Mouse (Mus musculus): ENCODE data around the gene Stk10. TPM values are rescaled to one million over a fixed set of nuclear protein-coding genes. Genes with fewer than 3 reads are reported as not detected.
"Not testable (repeated sequence)": the region's sequence is repeated elsewhere in the genome, so short reads cannot be mapped to it uniquely, and the experiment has no call there.

The Stk10 gene
- polyA plus RNA-seq, 1 experiment from 2014 or later, result 3.5 TPM

DNA sequence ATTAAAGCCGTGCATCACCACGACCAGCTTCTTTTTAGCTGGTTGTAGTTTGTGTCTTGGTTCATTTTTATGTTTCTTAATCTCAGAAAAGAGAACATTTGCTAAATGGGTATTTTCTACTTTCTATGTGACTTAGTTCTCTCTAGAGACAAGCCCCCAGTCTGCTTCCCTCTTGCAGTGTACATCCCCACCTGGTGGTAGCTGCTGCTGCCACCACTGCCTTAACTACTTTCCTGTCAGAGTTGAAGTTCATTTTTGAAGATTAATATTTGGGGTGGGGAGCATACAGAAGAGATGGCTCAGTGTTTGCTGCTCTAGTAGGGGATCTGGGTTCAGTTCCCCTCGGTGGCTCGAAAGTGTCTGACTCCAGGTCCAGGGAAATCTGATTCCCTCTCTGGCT lies 33.2 kb upstream of the Stk10 start:
- no peaks in the 10 kb centered on the region for H3K27me3 ChIP-seq
- no peaks in the 10 kb centered on the region for H3K9me3 ChIP-seq (replicated peaks)
- no peak overlapping the region for H3K4me3 ChIP-seq (replicated peaks)
- H3K36me3 ChIP-seq, result peaks cover 5% of the 10 kb centered on the region; the same call in 1 of the 2 replicates
- H3K4me1 ChIP-seq, result peaks cover 9% of the 10 kb centered on the region; the same call in 1 of the 2 replicates
- no peak overlapping the region for H3K27ac ChIP-seq (replicated peaks)
- H3K9ac ChIP-seq, result no peak overlapping the region
- H3K4me2 ChIP-seq (replicated peaks), result no peak overlapping the region
- 87% methylated on average over 4 of the region's 4 CpGs for WGBS
- no peak for ATAC-seq (ENCODE audit: insufficient number of reproducible peaks, low FRiP score, low TSS enrichment, low read depth)

DNA sequence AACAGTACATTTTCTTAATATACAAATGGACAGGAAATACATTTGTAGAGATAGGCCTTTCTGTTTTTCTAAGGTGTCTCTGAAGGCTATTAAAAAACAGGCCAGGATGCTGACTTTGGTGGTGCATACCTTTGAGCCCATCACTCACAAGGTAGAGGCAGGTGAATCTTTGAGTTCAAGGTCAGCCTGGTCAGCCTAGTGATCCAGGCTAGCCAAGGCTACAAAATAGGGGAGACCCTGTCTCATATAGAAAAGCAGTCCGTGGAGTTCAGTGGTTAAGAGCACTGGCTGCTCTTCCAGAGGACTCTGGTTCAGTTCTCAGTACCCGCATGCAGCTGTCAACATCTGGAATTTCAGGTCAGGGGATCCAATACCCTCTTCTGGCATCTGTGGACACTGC lies 29.4 kb upstream of the Stk10 start:
- Histone ChIP-seq H3K27ac (replicated peaks) (no peak overlapping the region), H3K27me3 (no peaks in the 10 kb centered on the region), H3K4me3 (replicated peaks) (no peak overlapping the region), H3K9me3 (replicated peaks) (no peaks in the 10 kb centered on the region), H3K4me1 (no peaks in the 10 kb centered on the region), H3K9ac (no peak overlapping the region), H3K4me2 (replicated peaks) (no peak overlapping the region), H3K36me3 (peaks cover 5% of the 10 kb centered on the region; the same call in 1 of the 2 replicates)
- WGBS, result 94% methylated on average over 2 of the region's 2 CpGs
- no peak for ATAC-seq (ENCODE audit: insufficient number of reproducible peaks, low FRiP score, low TSS enrichment, low read depth)

DNA sequence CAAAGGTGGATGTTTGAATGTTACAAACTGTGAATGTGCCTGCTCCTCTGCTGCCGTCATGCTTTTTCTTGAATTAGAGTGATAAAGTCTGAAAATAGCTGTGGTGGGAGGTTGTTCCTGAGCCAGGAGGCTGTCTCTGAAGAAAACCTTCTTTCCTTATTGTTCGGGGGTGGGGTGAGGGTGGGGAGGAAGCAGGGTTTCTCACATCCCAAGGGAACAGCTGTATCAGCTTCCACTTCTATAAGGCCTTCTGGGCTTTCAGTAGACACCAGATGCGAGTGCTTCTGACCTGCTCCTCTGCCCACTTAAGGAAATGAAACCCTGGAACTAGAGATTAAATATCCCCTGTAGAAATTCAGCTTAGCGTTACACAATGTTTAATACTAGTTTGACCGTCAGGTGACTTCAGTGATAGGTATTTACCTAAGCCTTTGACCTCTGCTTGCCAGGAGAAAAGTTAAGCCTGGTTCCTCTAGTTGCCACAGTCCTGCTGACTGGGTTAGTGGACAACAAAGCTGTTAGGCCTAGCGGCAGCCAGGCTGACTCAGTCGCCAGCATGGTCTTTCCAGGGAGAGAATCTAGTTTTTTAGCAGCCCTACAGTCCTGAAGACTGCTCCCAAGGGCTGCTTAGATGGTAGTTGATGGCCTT lies 27.9 kb upstream of the Stk10 start:
- Histone ChIP-seq H3K36me3 (no peaks in the 10 kb centered on the region; the same call in 1 of the 2 replicates), H3K9me3 (replicated peaks) (no peaks in the 10 kb centered on the region), H3K27ac (replicated peaks) (no peak overlapping the region), H3K9ac (no peak overlapping the region), H3K4me3 (replicated peaks) (no peak overlapping the region), H3K4me2 (replicated peaks) (no peak overlapping the region), H3K4me1 (no peaks in the 10 kb centered on the region), H3K27me3 (no peaks in the 10 kb centered on the region)
- 68% methylated on average over 7 of the region's 7 CpGs for whole genome bisulfite sequencing
- no peak for ATAC-seq (ENCODE audit: insufficient number of reproducible peaks, low FRiP score, low TSS enrichment, low read depth)

DNA sequence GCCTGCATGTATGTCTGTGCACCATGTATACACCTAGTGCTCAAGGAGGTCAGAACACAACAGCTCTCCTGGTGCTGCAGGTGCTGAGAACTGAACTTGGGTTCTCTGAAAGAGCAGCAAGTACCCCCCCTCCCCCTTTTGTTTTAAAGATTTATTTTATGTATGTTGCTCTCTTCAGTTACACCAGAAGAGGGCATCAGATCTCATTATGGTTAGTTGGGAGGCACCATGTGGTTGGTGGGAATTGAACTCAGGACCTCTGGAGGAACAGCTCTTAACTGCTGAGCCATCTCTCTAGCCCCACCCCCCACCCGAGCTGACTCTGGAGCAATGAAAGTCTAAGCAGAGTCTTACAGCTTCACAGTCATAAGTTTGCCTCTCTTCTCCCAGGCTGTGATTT lies 22.2 kb upstream of the Stk10 start:
- Histone ChIP-seq H3K9ac (no peak overlapping the region), H3K4me2 (replicated peaks) (no peak overlapping the region), H3K36me3 (0 out of 2 replicates have a peak, but pooled peaks cover 2% of the 10 kb centered on the region), H3K4me3 (replicated peaks) (no peak overlapping the region), H3K4me1 (no peaks in the 10 kb centered on the region), H3K27me3 (no peaks in the 10 kb centered on the region), H3K9me3 (replicated peaks) (no peaks in the 10 kb centered on the region), H3K27ac (replicated peaks) (no peak overlapping the region)
- no peak for ATAC-seq (ENCODE audit: insufficient number of reproducible peaks, low FRiP score, low TSS enrichment, low read depth)
- 79% methylated on average over 1 of the region's 1 CpGs for WGBS

DNA sequence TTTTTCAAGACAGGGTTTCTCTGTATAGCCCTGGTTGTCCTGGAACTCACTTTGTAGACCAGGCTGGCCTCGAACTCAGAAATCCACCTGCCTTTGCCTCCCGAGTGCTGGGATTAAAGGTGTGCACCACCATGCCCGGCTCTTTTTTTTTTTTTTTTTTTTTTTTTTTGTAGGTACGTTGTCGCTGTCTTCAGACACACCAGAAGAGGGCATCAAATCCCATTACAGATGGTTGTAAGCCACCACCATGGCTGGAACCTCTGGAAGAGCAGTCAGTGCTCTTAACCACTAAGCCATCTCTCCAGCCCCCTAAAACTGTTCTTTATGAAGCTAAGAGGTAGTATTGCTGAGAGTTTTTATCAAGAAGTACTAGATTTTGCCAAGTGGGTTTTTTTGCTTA lies 18.3 kb upstream of the Stk10 start:
- WGBS, result 91% methylated on average over 4 of the region's 5 CpGs
- not testable (repeated sequence) for H3K27me3 ChIP-seq
- H3K36me3 ChIP-seq, result peaks cover 17% of the 10 kb centered on the region

DNA sequence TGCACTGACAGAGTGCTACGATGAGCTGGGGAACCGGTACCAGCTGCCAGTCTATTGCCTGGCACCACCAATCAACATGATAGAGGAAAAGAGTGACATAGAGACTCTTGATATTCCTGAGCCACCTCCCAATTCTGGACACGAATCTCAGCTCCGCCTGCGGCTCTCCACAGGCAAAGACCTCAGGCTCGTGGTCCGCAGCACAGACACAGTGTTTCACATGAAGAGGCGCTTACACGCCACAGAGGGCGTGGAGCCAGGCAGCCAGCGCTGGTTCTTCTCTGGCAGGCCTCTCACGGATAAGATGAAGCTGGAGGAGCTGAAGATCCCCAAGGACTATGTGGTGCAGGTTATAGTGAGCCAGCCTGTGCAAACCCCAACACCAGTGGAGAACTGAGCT lies 17.0 kb upstream of the Stk10 start:
- WGBS, result 90% methylated on average over 12 of the region's 12 CpGs
- Histone ChIP-seq H3K9me3 (replicated peaks) (no peaks in the 10 kb centered on the region), H3K4me3 (replicated peaks) (no peak overlapping the region), H3K9ac (no peak overlapping the region), H3K4me2 (replicated peaks) (no peak overlapping the region), H3K27me3 (no peaks in the 10 kb centered on the region), H3K4me1 (no peaks in the 10 kb centered on the region), H3K27ac (replicated peaks) (no peak overlapping the region), H3K36me3 (peaks cover 24% of the 10 kb centered on the region)
- ATAC-seq (ENCODE audit: insufficient number of reproducible peaks, low FRiP score, low TSS enrichment, low read depth), result no peak

More for the DNA sequence above, 18.3 kb upstream of the Stk10 start:
- not testable (repeated sequence) for H3K27ac ChIP-seq (replicated peaks); H3K4me2 ChIP-seq (replicated peaks); H3K4me1 ChIP-seq; ATAC-seq (ENCODE audit: insufficient number of reproducible peaks, low FRiP score, low TSS enrichment, low read depth); H3K9ac ChIP-seq; H3K9me3 ChIP-seq (replicated peaks); H3K4me3 ChIP-seq (replicated peaks)

DNA sequence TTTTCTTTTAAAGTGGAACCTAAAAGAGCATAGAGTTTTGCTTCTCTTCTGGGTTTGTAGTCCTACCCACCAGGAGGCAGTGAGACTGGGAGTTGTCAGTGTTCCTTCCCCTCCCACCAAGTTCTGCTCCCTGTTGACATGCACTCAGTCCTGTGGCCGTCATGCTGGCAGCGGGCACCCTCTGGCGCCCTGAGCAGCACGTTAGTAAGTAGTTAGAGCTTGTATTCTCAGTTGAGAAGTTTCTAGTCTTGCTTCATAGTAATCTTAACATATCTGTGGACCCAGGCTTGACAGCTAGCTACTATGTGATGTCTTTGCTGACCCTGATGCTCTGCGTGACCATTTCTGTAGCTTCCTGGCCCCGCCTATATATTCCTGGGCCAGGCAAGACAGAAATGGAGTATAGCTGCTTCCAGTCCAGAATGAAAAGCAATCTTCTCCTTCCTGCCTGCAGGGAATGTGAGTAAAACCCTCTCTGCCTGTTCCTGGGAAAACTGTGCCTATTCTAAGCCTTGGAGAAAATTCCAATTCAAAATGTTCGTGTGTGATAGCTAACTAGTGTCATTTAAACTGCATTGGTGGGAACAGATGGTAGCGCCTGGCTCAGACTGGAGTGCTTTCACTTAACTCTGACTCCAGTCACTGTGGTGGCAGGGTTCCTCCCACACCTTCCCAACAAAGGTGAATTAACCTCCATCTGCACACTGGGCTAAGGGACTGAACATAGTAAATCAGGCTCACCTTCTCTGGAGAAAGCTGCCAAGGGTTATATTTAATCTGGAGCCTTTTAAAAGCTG lies 16.0 kb upstream of the Stk10 start:
- no peak for ATAC-seq (ENCODE audit: insufficient number of reproducible peaks, low FRiP score, low TSS enrichment, low read depth)
- Histone ChIP-seq H3K4me1 (no peaks in the 10 kb centered on the region), H3K4me3 (replicated peaks) (no peak overlapping the region), H3K4me2 (replicated peaks) (no peak overlapping the region), H3K27me3 (no peaks in the 10 kb centered on the region), H3K27ac (replicated peaks) (0 out of 2 replicates have a peak overlapping the region, but pooled peaks have one; percentile 11), H3K36me3 (peaks cover 24% of the 10 kb centered on the region), H3K9me3 (replicated peaks) (no peaks in the 10 kb centered on the region), H3K9ac (no peak overlapping the region)
- WGBS, result 83% methylated on average over 8 of the region's 8 CpGs

DNA sequence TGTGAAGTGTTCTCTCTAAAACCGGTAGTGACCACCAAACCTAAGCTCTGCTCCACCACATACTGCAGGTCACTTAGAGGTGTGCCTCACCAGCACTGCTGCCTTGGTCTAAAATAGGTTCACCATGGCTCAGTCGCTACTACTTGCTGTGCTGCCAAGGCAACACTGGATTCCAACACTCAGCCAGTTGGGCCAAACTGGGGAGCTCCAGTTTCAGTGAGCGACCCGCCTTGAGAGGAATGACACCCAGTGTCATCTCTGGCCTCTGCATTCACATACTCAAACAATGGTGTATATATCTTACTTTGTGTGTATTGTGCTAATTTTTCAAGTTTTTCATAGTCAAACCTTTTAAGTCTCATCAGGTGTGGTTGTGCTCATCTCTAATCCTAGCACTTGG lies 14.3 kb upstream of the Stk10 start:
- Histone ChIP-seq H3K9me3 (replicated peaks) (no peaks in the 10 kb centered on the region), H3K4me2 (replicated peaks) (no peak overlapping the region), H3K4me3 (replicated peaks) (no peak overlapping the region), H3K27ac (replicated peaks) (no peak overlapping the region), H3K4me1 (no peaks in the 10 kb centered on the region), H3K27me3 (no peaks in the 10 kb centered on the region), H3K9ac (no peak overlapping the region), H3K36me3 (peaks cover 24% of the 10 kb centered on the region)
- ATAC-seq (ENCODE audit: insufficient number of reproducible peaks, low FRiP score, low TSS enrichment, low read depth), result no peak
- WGBS, result 89% methylated on average over 4 of the region's 4 CpGs

DNA sequence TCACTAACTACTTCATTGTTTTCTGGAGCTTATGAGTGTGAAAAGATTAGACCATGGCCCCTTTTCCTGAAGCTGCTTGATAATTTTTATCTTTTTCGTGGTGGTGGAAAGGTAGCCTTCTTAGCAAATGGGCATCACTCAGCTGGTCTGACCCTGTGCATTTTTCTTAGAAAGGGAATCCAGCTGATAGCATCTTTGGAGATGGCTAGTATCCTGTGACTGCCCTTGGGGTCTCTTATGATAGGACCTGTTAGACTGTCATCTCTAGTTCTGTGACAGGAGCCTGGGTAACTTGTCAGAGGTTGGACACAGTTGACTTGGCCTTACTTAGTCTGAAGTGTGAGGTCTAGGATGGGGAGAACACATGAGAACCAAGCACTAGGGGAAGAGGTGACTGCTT lies 13.8 kb upstream of the Stk10 start:
- no peak overlapping the region for H3K27ac ChIP-seq (replicated peaks)
- no peak overlapping the region for H3K9ac ChIP-seq
- H3K9me3 ChIP-seq (replicated peaks), result no peaks in the 10 kb centered on the region
- no peaks in the 10 kb centered on the region for H3K4me1 ChIP-seq
- H3K4me2 ChIP-seq (replicated peaks), result no peak overlapping the region
- 80% methylated on average over 1 of the region's 1 CpGs for WGBS
- H3K4me3 ChIP-seq (replicated peaks), result no peak overlapping the region
- no peak for ATAC-seq (ENCODE audit: insufficient number of reproducible peaks, low FRiP score, low TSS enrichment, low read depth)
- peaks cover 28% of the 10 kb centered on the region for H3K36me3 ChIP-seq
- no peaks in the 10 kb centered on the region for H3K27me3 ChIP-seq

DNA sequence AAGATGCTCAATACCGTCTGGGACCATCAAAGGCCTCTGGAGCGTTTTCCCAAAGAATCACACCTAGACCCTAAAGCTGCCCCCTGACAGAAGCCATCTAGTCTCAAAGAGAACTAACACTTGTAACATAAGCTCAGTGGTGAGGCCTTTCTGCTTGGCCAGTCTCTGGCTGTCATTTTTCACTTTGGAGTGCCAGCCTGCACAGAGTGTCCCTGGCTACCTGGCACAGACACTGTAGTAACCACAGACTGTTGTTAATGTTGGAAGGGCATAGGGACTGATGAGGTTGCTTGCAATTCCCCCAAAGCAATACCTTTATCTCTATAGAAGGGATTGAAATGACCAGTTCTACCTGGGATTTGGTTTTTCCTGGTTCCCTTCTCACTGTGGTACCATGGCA lies 11.9 kb upstream of the Stk10 start:
- no peaks in the 10 kb centered on the region for H3K27me3 ChIP-seq
- H3K9ac ChIP-seq, result no peak overlapping the region
- no peak overlapping the region for H3K4me3 ChIP-seq (replicated peaks)
- no peak overlapping the region for H3K27ac ChIP-seq (replicated peaks)
- H3K36me3 ChIP-seq, result peaks cover 26% of the 10 kb centered on the region
- H3K4me1 ChIP-seq, result no peaks in the 10 kb centered on the region
- H3K9me3 ChIP-seq (replicated peaks), result no peaks in the 10 kb centered on the region
- ATAC-seq (ENCODE audit: insufficient number of reproducible peaks, low FRiP score, low TSS enrichment, low read depth), result no peak
- H3K4me2 ChIP-seq (replicated peaks), result no peak overlapping the region
- WGBS, result 84% methylated on average over 2 of the region's 2 CpGs

DNA sequence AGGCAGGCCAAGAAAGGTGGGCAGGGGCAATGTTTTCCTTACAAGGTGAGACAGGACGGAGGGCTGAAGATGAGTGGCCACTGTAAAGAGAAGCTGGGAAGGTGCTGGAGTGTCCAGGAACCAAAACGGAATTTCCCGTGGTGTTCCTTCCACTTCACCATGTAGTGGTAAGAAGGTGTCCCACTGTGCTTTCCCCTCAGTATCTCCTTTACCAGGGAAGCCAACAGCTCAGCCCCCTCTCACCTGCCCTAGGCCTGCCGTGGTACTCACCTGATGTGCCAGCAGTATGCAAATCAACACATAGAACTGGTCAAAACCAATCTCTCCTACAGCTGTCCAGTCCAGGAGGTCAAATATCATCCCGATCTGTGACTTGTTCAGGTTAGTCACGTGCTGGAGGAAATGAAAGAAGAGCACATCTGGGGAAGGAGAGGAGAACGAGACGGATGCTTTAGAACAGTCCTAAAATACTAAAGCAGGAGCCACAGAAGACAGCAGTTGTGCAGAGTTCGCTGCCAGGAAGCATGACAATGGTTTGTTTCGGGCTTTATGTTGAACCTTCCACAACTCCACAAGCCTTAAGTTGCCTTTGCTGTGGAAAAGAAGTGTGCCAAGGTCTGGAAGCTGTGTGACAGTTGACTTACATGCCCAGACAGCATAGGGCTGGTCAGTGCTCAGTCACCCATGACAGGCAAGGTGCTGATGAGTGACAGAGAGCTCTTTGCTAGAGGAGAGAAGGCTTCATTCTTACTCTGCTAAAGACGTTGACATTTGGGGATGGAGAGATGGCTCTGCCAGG lies 8.8 kb upstream of the Stk10 start:
- Histone ChIP-seq H3K4me2 (replicated peaks) (no peak overlapping the region), H3K27ac (replicated peaks) (no peak overlapping the region), H3K9me3 (replicated peaks) (no peaks in the 10 kb centered on the region), H3K4me1 (no peaks in the 10 kb centered on the region), H3K4me3 (replicated peaks) (no peak overlapping the region), H3K27me3 (no peaks in the 10 kb centered on the region), H3K9ac (no peak overlapping the region), H3K36me3 (0 out of 2 replicates have a peak, but pooled peaks cover 19% of the 10 kb centered on the region)
- no peak for ATAC-seq (ENCODE audit: insufficient number of reproducible peaks, low FRiP score, low TSS enrichment, low read depth)
- 81% methylated on average over 11 of the region's 11 CpGs for WGBS
